Mouse (Mus musculus): ENCODE data around the gene Ppp4r4.
"Not testable (repeated sequence)": the region's sequence is repeated elsewhere in the genome, so short reads cannot be mapped to it uniquely, and the experiment has no call there.

The Ppp4r4 gene

GRCm38 (mm10) chr12:103635846-103636245 lies 103.8 kb downstream of the Ppp4r4 start:
- DNase-seq (ENCODE audit: low spot score): no peak

GRCm38 (mm10) chr12:103643336-103643735 lies 111.3 kb downstream of the Ppp4r4 start:
- peak; percentile 76 for DNase-seq (ENCODE audit: low spot score)

- DNase-seq (ENCODE audit: low spot score): no peak
Measured at GRCm38 (mm10) chr12:103643818-103644217, 111.7 kb downstream of the Ppp4r4 start.

- DNase-seq (ENCODE audit: low spot score): no peak
Measured at GRCm38 (mm10) chr12:103644601-103645000, 112.5 kb downstream of the Ppp4r4 start.

GRCm38 (mm10) chr12:103646314-103646713 lies 114.2 kb downstream of the Ppp4r4 start:
- no peak for DNase-seq (ENCODE audit: low spot score)

- no peak for DNase-seq (ENCODE audit: low spot score)
Measured at GRCm38 (mm10) chr12:103653836-103654235, 121.8 kb downstream of the Ppp4r4 start.

GRCm38 (mm10) chr12:103655123-103656044 lies 123.3 kb downstream of the Ppp4r4 start:
- peak; percentile 54 for DNase-seq (ENCODE audit: low spot score)

GRCm38 (mm10) chr12:103656848-103657626 lies 125.0 kb downstream of the Ppp4r4 start, which contains the start of gene Serpina6:
TSS of gene Serpina6 (minus strand) at chr12:103657212.
- no peak for DNase-seq (ENCODE audit: low spot score)

- no peak for DNase-seq (ENCODE audit: low spot score)
Measured at GRCm38 (mm10) chr12:103657991-103658390, 125.9 kb downstream of the Ppp4r4 start.

GRCm38 (mm10) chr12:103659171-103659570 lies 127.1 kb downstream of the Ppp4r4 start:
- DNase-seq (ENCODE audit: low spot score): no peak

- no peak for DNase-seq (ENCODE audit: low spot score)
Measured at GRCm38 (mm10) chr12:103660076-103660475, 128.0 kb downstream of the Ppp4r4 start.

GRCm38 (mm10) chr12:103662053-103662452 lies 130.0 kb downstream of the Ppp4r4 start:
- DNase-seq (ENCODE audit: low spot score): not testable (repeated sequence)
